Mouse (Mus musculus) hematopoietic multipotent progenitor cell, adult 10-12 weeks (in vitro differentiated cells): Measurements from ENCODE around the gene Fosl2. TPM values are rescaled to one million over a fixed set of nuclear protein-coding genes. Genes with fewer than 3 reads are reported as not detected.

ENCODE experiments used
- polyA plus RNA-seq: library from polyadenylated mRNA; stranded (reverse); fragments of >175 nt; gene quantifications from 2 replicates; pipeline ENCODE4 v1.2.3, GENCODE M21; 2012; ENCODE audit warnings: low replicate concordance

Fosl2 gene
- 13.9 and 24.2 TPM in 2 replicates for polyA plus RNA-seq

DNA sequence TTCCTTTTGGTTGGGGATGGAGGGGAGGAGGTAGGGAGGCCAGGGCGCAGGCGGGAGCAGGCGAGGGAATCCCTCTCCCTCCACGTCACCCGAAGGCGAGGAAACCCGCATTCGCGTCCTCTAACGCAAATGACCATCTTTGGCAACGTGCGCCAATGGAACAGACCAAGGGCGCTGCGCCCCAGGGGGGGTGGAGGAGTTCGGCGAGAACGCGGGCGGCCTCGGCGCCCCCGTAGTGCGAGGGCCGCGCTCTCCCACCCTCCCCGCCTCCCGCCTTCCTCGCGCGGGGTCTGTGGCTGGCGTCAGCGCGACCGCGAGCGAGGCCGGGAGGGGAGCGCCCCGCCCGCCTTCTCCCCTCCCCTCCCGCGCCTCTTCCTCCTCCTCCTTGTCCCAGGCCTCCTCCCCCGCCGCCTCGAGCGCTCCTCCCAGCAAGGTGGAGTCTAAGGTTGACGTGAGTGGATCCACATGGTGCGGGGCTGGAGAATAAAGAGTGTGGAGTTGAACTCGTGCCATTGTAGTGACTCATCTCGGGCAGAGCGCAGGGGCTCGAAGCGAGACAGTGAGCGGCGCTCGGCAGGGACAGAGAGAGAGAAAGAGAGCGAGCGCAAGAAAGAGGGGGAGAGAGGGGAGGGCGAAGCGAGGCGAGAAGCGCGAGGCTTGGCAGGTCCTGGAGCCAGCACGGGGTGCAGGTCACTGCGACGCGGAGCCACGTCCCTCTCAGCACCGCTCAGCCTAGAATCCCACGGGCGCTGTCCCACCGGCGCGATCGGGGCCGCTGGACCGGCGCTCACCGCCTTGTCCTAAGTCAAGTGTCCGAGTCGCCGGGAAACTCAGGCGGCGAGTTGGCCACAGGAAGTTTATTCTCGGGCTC is at the start of gene Fosl2:
Gene Fosl2 (plus strand): TSS at position 466 of the 871 bp plus-strand sequence.

Other genes with a start within 250 kb of the Fosl2 start
- gene Plb1, start 96.9 kb downstream of the Fosl2 start, polyA plus RNA-seq, result not detected in 2 replicates